Mouse (Mus musculus): Measurements from ENCODE around the gene E130218I03Rik. TPM values are rescaled to one million over a fixed set of nuclear protein-coding genes. Genes with fewer than 3 reads are reported as not detected.
"Not testable (repeated sequence)": the region's sequence is repeated elsewhere in the genome, so short reads cannot be mapped to it uniquely, and the experiment has no call there.

The E130218I03Rik gene
- polyA plus RNA-seq, 1 experiment = not detected

DNA sequence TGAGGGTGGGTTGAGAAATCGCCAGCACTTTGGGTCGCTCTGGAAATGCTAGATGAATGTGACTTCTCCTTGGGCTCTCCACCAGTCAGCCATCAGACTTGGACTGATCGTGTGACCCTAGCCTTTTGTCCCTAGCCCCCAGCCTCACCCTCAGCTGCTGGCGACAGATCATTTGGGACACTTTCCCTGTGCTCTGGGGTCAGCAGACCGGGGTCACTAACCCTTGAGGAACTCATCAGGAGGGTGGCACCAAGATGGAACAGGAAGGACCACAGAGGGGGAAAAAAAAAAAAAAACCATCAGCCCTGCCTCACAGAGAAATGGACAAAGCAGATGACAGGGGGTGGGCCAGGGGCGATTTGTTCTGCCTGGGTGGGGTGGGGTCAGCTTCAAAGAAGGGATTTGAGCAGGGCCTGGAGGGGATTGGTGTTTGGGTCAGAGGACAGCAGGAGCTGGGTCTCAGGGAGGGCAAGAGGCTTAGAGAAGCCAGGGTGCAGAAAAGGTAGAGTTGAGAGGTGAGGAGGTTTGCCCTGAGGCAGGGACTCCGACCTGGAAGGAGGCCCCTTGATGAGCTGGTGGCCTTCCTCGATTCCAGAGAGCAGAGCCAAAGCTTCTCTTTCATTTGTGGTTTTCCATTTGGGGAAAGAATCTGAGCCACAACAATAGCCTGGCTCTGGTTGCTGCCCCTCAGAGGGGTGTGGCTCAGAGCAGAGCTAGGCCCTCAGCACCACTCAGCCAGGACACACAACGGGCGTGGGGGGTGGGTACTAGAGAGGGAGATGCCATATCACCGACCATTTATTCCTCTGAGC is 13.9 kb downstream of the E130218I03Rik start:
- 66% methylated on average over 11 of the region's 11 CpGs for WGBS
- Histone ChIP-seq H3K27ac (ENCODE audit: insufficient read depth, low read length) (no peak overlapping the region), H3K4me3 (ENCODE audit: extremely low read depth, insufficient read depth, insufficient read length) (no peak overlapping the region), H3K36me3 (ENCODE audit: control insufficient read depth, insufficient read depth, low read length) (no peaks in the 10 kb centered on the region), H3K4me1 (ENCODE audit: control insufficient read depth, insufficient read depth, insufficient read length) (no peaks in the 10 kb centered on the region), H3K27me3 (ENCODE audit: control insufficient read depth, insufficient read depth, low read length) (peaks cover 7% of the 10 kb centered on the region; the same call in 1 of the 2 replicates)
- no peak for TF ChIP-seq POLR2A (IDR thresholded peaks at IDR 0.05; ENCODE audit: low read depth, low read length)
- no peak for TF ChIP-seq CTCF (IDR thresholded peaks at IDR 0.05; ENCODE audit: extremely low read depth, insufficient read depth, insufficient read length, insufficient replicate concordance)
- DNase-seq (ENCODE audit: low read depth in 1 of 2, low spot score in 2 of 2) = no peak

DNA sequence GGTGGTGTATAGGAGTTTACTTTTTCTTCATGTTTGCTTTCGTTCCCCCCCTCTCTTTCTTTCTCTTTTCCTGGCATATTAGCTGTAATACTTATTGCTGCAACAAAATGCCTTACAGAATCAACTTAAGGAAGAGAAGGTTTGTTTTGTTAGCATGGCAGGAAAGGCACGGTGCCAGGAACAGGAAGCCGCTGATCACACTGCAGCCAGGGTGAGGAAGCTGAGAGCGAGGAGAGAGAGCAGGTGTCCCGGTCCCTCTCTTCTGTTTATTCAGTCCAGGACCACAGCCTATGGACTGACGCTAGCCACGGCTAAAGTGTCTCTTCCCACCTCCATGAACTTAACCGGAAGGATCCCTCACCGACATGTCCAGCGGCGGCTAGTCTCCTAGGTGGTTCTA is 14.9 kb downstream of the E130218I03Rik start:
- Histone ChIP-seq H3K27ac (ENCODE audit: insufficient read depth, low read length) (no peak overlapping the region), H3K4me3 (ENCODE audit: extremely low read depth, insufficient read depth, insufficient read length) (no peak overlapping the region), H3K36me3 (ENCODE audit: control insufficient read depth, insufficient read depth, low read length) (no peaks in the 10 kb centered on the region), H3K4me1 (ENCODE audit: control insufficient read depth, insufficient read depth, insufficient read length) (no peaks in the 10 kb centered on the region), H3K27me3 (ENCODE audit: control insufficient read depth, insufficient read depth, low read length) (peaks cover 2% of the 10 kb centered on the region; the same call in 1 of the 2 replicates)
- TF ChIP-seq POLR2A (IDR thresholded peaks at IDR 0.05; ENCODE audit: low read depth, low read length) = no peak
- TF ChIP-seq CTCF (IDR thresholded peaks at IDR 0.05; ENCODE audit: extremely low read depth, insufficient read depth, insufficient read length, insufficient replicate concordance) = no peak
- DNase-seq (ENCODE audit: low read depth in 1 of 2, low spot score in 2 of 2) = no peak
- WGBS = 16% methylated on average over 11 of the region's 11 CpGs

DNA sequence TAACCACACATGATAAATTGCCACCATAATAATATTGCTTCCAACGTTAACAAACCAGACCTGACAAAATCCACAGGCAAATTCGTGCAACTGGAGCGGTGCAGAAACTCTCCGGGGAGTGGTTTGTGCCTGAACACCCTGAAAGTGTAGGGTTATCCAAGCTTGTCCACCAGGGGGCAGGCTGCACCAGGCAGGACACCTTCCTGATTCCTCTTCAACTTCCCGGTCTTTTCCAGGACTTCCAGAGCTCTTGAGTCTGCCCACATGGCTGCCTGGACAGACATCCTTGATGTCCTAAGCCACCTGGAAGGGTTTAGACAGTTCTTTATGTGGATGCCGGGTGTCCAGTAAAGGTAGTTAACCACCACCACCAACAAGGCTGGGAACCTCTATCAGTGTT is 19.7 kb downstream of the E130218I03Rik start:
- Histone ChIP-seq H3K4me3 (ENCODE audit: extremely low read depth, insufficient read depth, insufficient read length) (no peak overlapping the region), H3K36me3 (ENCODE audit: control insufficient read depth, insufficient read depth, low read length) (no peaks in the 10 kb centered on the region), H3K27me3 (ENCODE audit: control insufficient read depth, insufficient read depth, low read length) (no peaks in the 10 kb centered on the region), H3K27ac (ENCODE audit: insufficient read depth, low read length) (no peak overlapping the region), H3K4me1 (ENCODE audit: control insufficient read depth, insufficient read depth, insufficient read length) (no peaks in the 10 kb centered on the region)
- DNase-seq (ENCODE audit: low read depth in 1 of 2, low spot score in 2 of 2) = no peak
- WGBS = 46% methylated on average over 6 of the region's 6 CpGs
- TF ChIP-seq POLR2A (IDR thresholded peaks at IDR 0.05; ENCODE audit: low read depth, low read length) (no peak), CTCF (IDR thresholded peaks at IDR 0.05; ENCODE audit: extremely low read depth, insufficient read depth, insufficient read length, insufficient replicate concordance) (peak; percentile 55; the same call in 1 of the 2 replicates)

- H3K27ac ChIP-seq (ENCODE audit: insufficient read depth, low read length) = no peak overlapping the region
- no peaks in the 10 kb centered on the region for H3K4me1 ChIP-seq (ENCODE audit: control insufficient read depth, insufficient read depth, insufficient read length)
- H3K4me3 ChIP-seq (ENCODE audit: extremely low read depth, insufficient read depth, insufficient read length) = no peak overlapping the region
- no peaks in the 10 kb centered on the region for H3K36me3 ChIP-seq (ENCODE audit: control insufficient read depth, insufficient read depth, low read length)
- WGBS = 84% methylated on average over 9 of the region's 9 CpGs
- DNase-seq (ENCODE audit: low read depth in 1 of 2, low spot score in 2 of 2) = no peak
- no peaks in the 10 kb centered on the region for H3K27me3 ChIP-seq (ENCODE audit: control insufficient read depth, insufficient read depth, low read length)
- TF ChIP-seq CTCF (IDR thresholded peaks at IDR 0.05; ENCODE audit: extremely low read depth, insufficient read depth, insufficient read length, insufficient replicate concordance) (no peak), POLR2A (IDR thresholded peaks at IDR 0.05; ENCODE audit: low read depth, low read length) (no peak)
Observed at GRCm38 (mm10) chr4:134265860-134266585, 22.6 kb downstream of the E130218I03Rik start.

DNA sequence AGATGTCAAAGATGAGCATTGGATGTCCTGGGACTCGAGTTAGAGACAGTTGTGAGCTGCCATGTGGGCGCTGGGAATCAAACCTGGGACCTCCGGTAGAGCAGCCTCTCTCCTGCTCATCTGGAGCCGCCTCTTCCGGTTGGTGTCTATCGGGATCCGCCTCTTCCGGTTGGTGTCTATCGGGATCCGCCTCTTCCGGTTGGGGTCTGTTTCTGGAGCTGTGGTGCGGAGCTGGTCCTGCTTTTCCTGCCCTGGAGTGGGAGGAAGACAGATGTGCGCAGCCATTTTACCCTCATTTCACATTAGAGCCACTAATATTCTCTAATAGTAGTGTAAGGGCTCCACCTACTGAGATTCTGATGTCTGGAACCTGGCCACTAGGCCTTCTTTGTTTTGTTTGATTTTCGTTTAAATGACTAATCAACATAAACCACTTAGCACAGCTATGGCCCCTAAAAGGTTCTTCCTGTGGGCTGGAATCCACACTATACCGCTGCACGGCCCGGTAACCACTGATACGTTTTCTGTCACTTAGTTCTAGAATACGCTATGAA is 24.7 kb downstream of the E130218I03Rik start:
- 67% methylated on average over 19 of the region's 19 CpGs for WGBS
- TF ChIP-seq CTCF (IDR thresholded peaks at IDR 0.05; ENCODE audit: extremely low read depth, insufficient read depth, insufficient read length, insufficient replicate concordance) (no peak), POLR2A (IDR thresholded peaks at IDR 0.05; ENCODE audit: low read depth, low read length) (no peak)
- no peak overlapping the region for H3K27ac ChIP-seq (ENCODE audit: insufficient read depth, low read length)
- H3K27me3 ChIP-seq (ENCODE audit: control insufficient read depth, insufficient read depth, low read length) = no peaks in the 10 kb centered on the region
- DNase-seq (ENCODE audit: low read depth in 1 of 2, low spot score in 2 of 2) = no peak
- no peak overlapping the region for H3K4me3 ChIP-seq (ENCODE audit: extremely low read depth, insufficient read depth, insufficient read length)
- H3K4me1 ChIP-seq (ENCODE audit: control insufficient read depth, insufficient read depth, insufficient read length) = peaks cover 4% of the 10 kb centered on the region; the same call in 1 of the 2 replicates
- H3K36me3 ChIP-seq (ENCODE audit: control insufficient read depth, insufficient read depth, low read length) = no peaks in the 10 kb centered on the region

DNA sequence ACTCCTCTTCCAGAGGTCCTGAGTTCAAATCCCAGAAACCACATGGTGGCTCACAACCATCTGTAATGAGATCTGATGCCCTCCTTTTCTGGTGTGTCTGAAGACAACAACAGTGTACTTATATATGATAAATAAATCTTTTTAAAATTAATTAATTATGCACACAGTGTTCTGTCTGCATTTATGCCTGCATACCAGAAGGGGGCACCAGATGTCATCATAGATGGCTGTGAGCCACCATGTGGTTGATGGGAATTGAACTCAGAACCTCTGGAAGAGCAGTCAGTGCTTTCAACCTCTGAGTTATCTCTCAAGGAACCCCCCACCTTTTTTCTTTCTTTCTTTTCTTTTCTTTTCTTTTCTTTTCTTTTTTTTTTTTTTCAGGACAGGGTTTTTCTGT is 26.2 kb downstream of the E130218I03Rik start:
- DNase-seq (ENCODE audit: low read depth in 1 of 2, low spot score in 2 of 2); H3K36me3 ChIP-seq (ENCODE audit: control insufficient read depth, insufficient read depth, low read length); H3K27me3 ChIP-seq (ENCODE audit: control insufficient read depth, insufficient read depth, low read length); H3K27ac ChIP-seq (ENCODE audit: insufficient read depth, low read length); H3K4me1 ChIP-seq (ENCODE audit: control insufficient read depth, insufficient read depth, insufficient read length); H3K4me3 ChIP-seq (ENCODE audit: extremely low read depth, insufficient read depth, insufficient read length): not testable (repeated sequence)
